Mouse (Mus musculus) gastrocnemius, postnatal 14 days (tissue): ENCODE results near the gene Mturn. TPM values are rescaled to one million over a fixed set of nuclear protein-coding genes. Genes with fewer than 3 reads are reported as not detected.

Experiments used
- DNase-seq: peaks from one replicate; pipeline ENCODE4 v3.0.0; 2021; ENCODE audit warnings: mixed read lengths
- intact Hi-C: fragments of 180-260 bp; cut with DNase I; formaldehyde crosslinking; loops from one replicate; pipeline ENCODE4 v1.15.1; 2025; ENCODE audit warnings: low total_unique reads
- total RNA-seq, 2 experiments: library from RNA; stranded (reverse); gene quantifications; 2 replicates each; pipeline ENCODE4 v1.2.3; 2021

Mturn gene
- total RNA-seq, 2 experiments from 2014 or later: 6.9 to 8.0 TPM

DNA sequence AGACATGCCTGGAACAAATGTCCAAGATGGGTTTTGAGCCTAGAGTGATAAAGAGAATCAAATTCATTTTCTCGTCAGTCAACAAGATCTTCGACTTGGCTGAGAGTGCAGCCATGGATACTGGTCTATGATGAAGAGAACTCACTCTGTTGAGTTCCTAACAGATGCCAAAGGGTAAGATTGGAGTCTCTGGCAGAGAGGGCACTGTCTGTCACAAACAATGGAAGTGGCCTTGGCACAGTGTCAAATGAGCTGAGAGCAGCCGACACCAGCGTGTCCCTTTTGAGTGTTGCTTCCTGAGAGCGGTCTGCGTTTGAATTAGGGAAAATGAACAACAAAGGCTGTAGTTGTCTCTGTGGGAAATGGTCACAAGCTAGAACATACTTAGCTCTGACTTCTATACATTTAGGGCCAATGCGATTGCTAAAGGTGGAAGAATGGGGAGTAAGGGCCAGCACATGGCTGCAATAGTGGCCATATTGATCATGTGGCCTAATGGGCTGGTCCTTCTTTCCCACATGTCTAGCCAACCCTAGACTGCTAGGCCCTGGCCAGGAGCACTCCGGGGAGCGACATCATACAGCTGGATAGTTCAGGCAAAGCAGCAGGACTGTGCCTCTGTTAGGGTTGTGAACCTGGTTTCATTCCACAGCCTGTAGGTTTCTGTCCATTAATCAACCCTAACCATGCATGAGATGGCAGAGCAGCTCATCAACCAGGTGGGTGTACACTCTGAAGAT is 39.3 kb downstream of the Mturn start:
- no peak for DNase-seq
- intact Hi-C loops: no loop called here

DNA sequence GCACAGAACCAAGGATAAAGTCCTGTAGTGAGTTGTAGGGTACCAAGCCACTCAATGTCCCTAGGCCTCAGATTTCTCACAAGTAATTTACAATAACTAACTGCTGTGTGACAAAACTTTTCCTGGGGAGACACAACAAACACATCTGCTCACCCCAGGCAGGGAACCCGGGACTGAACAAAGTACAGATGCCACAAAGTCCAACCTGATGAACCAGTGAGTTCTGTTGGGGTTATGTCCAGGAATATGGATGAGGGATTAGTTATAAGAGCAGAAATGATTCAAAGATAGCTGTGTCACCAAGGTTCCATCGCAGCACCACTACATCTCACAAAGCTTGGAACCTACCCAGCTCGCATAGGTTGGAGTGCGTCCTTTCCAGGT is 39.8 kb downstream of the Mturn start:
- DNase-seq: no peak
- intact Hi-C loops: no loop called here

DNA sequence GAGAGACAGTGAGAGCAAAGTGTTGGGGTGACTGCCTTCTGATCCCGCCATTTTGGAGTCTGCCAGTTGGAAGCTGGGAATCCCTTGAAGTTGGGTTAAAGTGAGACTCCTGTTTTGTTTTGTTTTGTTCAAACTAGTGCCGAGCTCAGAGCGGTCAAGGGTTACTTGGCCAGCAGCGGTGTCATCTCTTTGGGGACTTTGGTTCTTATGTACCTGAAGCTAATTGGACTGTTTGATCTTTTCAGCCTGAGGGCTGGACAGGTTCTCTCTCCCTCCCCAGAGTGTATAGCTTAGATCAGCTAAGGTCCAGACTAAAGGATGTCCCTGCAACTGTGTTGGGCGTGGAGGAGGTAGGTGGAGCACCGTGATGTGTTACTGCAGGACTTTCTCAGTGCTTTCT is 44.9 kb downstream of the Mturn start:
- no peak for DNase-seq

DNA sequence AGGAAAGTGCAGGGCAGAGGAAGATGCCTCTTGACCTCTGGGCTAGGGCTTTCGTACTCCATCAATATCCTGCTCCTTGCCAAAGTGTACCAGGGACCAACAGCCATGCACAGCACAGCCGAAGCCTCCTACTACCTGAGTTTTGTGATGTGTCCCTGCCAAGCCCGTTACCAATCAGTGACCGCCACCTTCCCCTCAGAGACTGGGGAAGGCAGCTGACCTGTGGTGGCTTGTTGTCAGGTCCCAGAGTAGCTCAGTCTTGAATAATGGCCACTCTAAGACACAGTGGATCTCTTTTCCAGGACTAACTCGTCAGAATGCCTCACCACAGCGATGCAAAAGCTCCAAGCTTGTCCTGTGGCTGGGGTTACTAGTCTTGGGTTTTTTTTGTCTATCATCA is 45.4 kb downstream of the Mturn start:
- intact Hi-C loops: no loop called here
- DNase-seq: no peak

More for the DNA sequence above, 44.9 kb downstream of the Mturn start:
- intact Hi-C loops: no loop called here

DNA sequence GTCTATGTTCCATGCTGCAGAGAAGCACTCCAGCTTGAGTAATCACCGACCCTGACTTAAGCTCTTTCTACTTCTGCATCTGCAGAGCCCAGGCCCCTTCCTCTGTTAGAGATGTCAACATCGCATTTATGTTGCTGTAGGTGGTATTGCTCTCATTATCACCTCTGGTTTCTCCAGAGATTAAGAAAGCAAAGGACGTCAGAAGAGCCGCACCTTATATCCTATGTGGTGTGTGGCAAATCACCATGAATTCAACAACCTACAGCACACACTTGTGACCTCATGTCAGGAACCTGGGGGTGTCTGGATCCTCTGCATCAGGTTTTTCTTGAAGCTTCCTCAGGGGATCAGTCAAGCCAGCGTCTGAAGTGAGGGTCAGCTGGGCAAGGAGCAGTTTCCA is 46.0 kb downstream of the Mturn start:
- DNase-seq: no peak
- intact Hi-C loops: no loop called here

DNA sequence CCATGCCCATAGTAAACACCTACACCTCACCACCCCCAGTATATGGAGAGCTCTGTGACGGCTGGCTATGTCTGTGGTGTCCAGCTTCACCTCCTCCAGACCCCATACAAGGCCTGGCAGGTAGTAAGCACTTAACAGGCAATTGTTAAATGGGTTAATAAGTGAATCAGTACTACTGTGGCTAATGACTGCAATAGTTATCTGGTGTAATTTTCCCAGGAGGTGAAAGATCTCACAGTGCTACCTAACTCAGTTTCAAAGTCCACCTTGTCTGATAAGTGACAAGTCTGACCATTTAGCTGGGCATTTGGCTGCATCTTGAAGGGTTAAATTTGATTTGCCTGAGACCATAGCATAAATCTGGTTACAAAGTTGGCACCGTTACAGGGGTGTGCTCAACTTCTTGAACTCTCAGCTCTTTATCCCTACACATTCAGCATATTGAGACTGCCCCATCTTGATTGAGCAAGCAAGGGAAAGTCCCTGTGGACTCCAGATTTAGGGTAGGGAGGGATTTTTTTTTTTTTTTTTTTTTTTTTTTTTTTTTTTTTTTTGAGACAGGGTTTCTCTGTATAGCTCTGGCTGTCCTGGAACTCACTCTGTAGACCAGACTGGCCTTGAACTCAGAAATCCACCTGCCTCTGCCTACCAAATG is 48.2 kb downstream of the Mturn start:
- DNase-seq: no peak
- intact Hi-C loops: no loop called here

DNA sequence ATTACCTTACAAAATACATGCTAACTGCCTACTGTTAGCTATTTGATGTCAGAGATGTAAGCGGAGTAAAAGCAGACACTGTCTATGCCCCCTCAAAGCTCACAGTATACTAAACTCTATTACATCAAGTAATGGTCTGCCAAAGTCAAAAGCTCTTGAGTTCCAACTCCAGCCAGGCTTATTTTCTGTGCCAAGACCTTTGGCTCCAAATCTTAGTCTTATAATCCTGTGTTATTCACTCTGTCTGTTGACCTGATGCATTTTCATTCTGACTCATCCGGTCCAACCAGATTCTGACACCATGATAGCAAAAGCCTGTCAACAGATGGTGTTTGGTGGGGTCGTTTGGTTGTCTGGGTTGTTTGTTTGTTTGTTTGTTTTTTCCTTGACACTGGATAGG is 50.3 kb downstream of the Mturn start:
- DNase-seq: no peak
- intact Hi-C loops: no loop called here

DNA sequence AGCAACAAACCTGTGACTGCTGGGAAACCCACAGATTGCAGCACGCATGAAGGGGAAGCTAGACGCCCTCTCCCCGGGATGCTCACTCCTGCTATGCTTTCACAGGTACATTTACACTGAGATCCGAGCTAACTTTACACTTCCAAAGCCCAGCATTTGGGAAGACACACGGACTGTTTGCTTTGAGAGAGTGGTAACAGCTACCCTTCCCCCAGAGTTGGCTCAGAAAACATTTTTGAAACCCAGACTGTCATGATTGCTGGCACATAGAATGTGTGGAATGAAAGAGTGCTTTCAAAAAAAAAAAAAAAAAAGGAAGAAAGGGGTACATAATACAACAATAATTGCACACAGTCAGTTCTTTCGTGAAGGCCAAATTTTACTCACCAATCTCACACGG is 51.3 kb downstream of the Mturn start:
- intact Hi-C loops: no loop called here
- no peak for DNase-seq

DNA sequence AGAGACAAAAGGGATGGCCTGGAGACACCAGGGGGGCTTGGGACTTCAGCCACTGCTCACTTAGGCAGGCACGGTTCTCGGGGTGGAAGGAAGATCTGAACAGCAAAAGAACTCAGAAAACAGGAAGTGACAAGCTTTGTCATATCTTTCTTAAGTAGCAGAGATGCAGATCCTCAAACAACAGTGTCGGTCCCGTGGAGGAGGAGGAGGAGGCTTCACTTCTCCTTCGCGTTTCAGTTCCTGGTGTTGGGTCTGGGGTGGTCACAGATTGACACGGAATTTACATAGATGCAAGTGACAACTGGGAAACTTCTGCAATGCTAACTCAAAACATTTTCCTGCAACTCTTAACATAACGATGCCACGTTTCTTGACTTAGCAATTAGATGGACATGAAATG is 54.7 kb downstream of the Mturn start:
- intact Hi-C loops: no loop called here
- no peak for DNase-seq

DNA sequence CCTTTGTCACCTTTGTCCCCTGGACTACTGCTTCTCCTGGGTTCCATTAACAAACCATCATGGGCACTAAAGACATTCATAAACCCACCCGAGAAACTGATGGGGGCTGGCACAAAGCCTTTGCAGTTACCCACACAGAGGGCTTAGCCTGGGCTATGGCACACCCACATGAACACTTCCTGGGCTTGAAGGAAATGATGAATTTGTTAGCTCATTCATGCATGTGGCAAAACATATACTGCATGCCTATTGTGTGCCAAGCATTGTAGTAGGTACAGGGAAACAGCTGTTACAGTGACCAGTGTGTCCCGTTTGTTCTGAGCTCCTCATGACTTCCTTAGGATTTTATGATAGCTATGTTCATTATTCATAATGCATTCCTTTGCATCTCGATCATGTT is 55.8 kb downstream of the Mturn start:
- no peak for DNase-seq
- intact Hi-C loops: no loop called here

DNA sequence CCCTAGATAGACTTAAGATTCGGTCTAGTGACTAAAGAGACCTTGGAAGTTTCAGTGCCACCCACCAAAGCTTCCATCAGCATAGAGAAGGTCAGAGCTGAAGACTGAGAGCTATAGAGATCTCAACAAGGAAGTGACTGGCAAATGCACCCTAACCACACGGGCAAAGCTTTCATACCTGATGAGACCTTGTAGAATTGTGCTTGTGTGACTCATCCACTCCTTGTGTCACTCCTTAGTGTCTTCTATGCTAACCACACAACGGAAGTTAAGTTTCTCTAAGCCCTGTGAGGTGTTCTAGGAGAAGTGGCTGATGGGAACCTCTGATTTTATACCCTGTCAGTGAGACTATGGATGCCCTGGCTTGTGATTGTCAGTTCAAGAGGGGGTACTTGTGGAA is 56.3 kb downstream of the Mturn start:
- intact Hi-C loops: no loop called here
- no peak for DNase-seq

DNA sequence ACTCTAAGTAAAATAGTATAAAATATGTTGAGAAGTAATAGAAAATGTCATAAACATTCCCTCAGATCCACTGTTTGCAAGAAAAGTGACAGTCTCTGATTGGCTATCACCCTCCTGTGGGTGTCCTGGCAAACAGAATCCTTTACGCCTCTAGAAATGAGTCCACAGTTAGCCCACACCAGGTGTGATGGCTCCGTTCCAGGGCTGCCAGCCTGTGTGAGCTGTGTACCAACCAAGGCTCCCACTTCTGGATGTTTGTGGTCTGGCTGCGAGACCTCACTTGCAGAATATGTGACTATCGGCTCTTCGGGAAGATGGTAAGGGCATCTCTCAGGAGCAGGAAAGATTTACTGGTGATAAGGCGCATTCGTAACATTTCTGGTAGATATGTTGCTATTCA is 67.6 kb downstream of the Mturn start:
- intact Hi-C loops: no loop called here
- DNase-seq: no peak

DNA sequence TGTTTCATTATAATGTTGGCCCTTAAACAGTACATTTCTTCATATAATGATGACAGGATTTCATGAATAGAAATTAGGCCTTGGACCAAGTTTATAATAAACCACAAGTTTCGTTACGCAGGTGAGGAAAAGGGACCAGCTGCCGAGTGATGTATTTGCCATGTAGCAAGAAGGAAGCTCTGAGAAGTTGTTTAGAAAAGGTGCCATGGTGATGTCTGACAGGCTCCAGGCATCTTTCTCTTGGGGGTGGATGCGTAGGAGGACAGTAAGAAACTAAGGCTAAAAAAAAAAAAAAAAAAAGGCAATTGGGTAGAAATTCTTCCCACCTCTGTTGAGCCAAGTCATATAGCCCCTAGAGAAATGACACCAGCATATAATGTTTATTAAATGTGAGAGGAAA is 70.2 kb downstream of the Mturn start:
- intact Hi-C loops: no loop called here

DNA sequence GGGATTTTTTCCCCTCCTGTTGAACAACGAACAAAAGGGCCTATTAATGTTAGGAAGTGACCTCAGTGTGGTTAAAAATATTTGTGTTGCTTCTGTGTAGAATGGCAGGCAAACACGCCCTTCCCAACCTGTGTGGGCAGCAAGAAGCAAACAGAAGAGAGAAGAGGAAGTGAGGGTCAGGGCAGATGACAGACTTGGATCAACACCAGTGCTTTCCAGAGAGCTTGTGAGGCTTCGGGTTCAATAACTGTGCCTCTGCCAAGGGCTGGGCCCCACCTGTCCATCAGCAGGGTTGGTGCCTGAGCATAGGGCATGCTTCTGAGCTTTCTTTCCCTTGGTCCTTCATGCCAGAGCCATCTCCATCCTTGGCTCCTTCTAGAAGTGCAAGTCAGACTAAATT is 70.7 kb downstream of the Mturn start:
- intact Hi-C loops: no loop called here
- no peak for DNase-seq

More for the DNA sequence above, 70.2 kb downstream of the Mturn start:
- DNase-seq: no peak

Other genes starting within 250 kb of the Mturn start
- gene Scrn1, start 115.1 kb upstream of the Mturn start, total RNA-seq: 1 to 10 TPM; 5.8 to 9.7 TPM
- 1 to 10 TPM; 4.7 to 6.2 TPM for gene Plekha8, start 86.5 kb upstream of the Mturn start, total RNA-seq
- gene Fkbp14, start 84.3 kb upstream of the Mturn start, total RNA-seq: 10 to 100 TPM; 14.4 to 14.7 TPM
- 1 to 10 TPM; 8.1 to 9.6 TPM for gene Znrf2, start 135.3 kb downstream of the Mturn start, total RNA-seq